Mouse (Mus musculus) hindbrain, embryonic 15.5 days (tissue): ENCODE results near the gene Mum1. TPM values are rescaled to one million over a fixed set of nuclear protein-coding genes. Genes with fewer than 3 reads are reported as not detected.
A peak's percentile ranks its signal among the peaks of the same experiment; 100 is the strongest.

Experiments used
- ATAC-seq: fragments of 200-750 bp; cut with Nextera tagmentation; 2 replicates; pipeline ENCODE4 v1.8.0; 2017; ENCODE audit warnings: low read depth, moderate number of reproducible peaks, moderate TSS enrichment; ENCODE audit not compliant: low FRiP score
- H3K27ac ChIP-seq: fragments of 300-500 bp; sonication (generic); replicated peaks from 2 replicates; pipeline ENCODE4 v1.5.1; 2015; ENCODE audit warnings: mild to moderate bottlenecking, inconsistent platforms
- H3K27me3 ChIP-seq: fragments of 300-500 bp; sonication (generic); 2 replicates; pipeline ENCODE4 v1.6.1; 2015; ENCODE audit warnings: control low read depth, inconsistent platforms
- H3K36me3 ChIP-seq: fragments of 300-500 bp; sonication (generic); 2 replicates; pipeline ENCODE4 v1.6.1; 2015; ENCODE audit warnings: control low read depth, inconsistent platforms
- H3K4me1 ChIP-seq: fragments of 300-500 bp; sonication (generic); replicated peaks from 2 replicates; pipeline ENCODE4 v1.6.1; 2015; ENCODE audit warnings: control low read depth, inconsistent platforms
- H3K4me2 ChIP-seq: fragments of 300-500 bp; sonication (generic); 2 replicates; pipeline ENCODE4 v1.6.1; 2015; ENCODE audit warnings: moderate library complexity, mild to moderate bottlenecking, inconsistent platforms
- H3K4me3 ChIP-seq: fragments of 300-500 bp; sonication (generic); 2 replicates; pipeline ENCODE4 v1.5.1; 2015; ENCODE audit warnings: mild to moderate bottlenecking, inconsistent platforms
- H3K9ac ChIP-seq: fragments of 300-500 bp; sonication (generic); 2 replicates; pipeline ENCODE4 v1.6.1; 2015; ENCODE audit warnings: inconsistent platforms
- H3K9me3 ChIP-seq: fragments of 300-500 bp; sonication (generic); 2 replicates; pipeline ENCODE4 v1.6.1; 2016; ENCODE audit warnings: control low read depth, inconsistent platforms
- WGBS: fragments of 180-500 bp; shearing (Covaris S2); methylation state at CpG from one replicate; pipeline ENCODE4 v1.1.7; 2015; 5-methylcytosine and 5-hydroxymethylcytosine counted together
- polyA plus RNA-seq: library from polyadenylated mRNA; unstranded; fragments of >200 nt; fragmentation: Nextera tagmentation; extraction: Ambion mirVana; gene quantifications from 2 replicates; pipeline ENCODE4 v1.2.1, GENCODE M21; 2015

The Mum1 gene
- polyA plus RNA-seq, 1 experiment from 2014 or later: 38.6 TPM

DNA sequence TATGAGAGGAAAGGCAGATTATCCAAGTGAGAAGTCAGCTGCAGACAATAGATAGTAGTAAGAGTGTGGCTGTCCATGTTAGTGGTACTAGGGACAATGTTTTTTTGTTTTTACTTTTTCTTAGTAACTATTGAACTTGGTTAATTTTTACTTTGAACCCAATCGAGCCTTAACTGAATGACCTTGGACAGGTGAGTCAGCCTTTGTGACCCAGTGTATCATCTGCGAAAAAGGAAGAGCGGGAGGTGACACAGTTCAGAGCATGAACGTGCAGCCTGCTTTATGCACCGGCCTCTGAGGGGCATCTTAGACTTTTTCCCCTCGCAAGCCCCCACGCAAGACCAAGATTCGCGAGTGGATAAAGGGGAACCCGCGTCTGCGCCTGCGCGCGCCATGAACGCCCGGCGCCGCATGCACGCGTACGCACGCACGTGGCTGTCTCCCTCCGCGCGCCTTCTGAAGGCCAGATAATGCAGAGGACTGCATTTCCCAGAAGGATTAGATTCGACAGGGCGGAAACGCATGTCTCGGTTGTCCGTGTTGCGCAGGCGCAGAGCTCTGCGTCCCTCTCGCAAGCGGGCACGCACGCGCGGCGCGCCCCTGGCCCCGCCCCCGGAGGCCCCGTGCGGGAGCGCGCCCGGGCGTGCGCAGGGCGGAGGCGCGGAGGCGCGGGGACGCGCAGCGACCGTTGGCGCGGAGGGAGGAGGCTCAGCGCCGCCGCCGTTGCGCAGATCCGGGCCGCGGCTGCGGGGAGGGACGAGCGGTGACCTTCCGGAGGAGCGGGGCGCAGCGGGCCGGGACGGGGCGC, 38.3 kb downstream of the Mum1 start:
- Histone ChIP-seq H3K36me3 (0 out of 2 replicates have a peak, but pooled peaks cover 3% of the 10 kb centered on the region), H3K9me3 (no peaks in the 10 kb centered on the region), H3K27ac (peak overlapping the region; percentile 88), H3K4me3 (peak overlapping the region; percentile 96), H3K4me1 (peaks cover 74% of the 10 kb centered on the region), H3K9ac (peak overlapping the region; percentile 99), H3K4me2 (peak overlapping the region; percentile 85), H3K27me3 (no peaks in the 10 kb centered on the region)
- WGBS: 2% methylated on average over 60 of the region's 81 CpGs
- peak; percentile 81 for ATAC-seq

DNA sequence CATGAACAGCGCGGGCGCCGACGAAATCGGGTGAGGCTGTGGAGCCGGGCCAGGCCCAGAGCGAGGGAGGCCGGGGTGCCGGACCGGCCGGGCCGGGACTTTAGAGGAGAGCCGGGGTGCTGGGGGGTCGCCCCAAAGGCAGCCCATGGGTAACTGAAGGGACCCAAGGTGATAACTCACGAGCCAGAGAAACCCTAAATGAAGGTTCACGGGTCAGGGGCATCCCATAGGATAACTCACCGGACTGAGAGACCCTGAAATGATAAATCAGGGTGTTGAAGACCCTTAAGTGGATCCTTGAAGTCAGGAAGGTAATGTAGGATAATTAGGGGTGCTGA, 38.9 kb downstream of the Mum1 start:
- no peak; the same call in 1 of the 2 replicates for ATAC-seq
- H3K9ac ChIP-seq: peak overlapping the region; percentile 99
- peaks cover 72% of the 10 kb centered on the region for H3K4me1 ChIP-seq
- H3K9me3 ChIP-seq: no peaks in the 10 kb centered on the region
- under 1% methylated on average over 18 of the region's 18 CpGs for WGBS
- H3K4me3 ChIP-seq: peak overlapping the region; percentile 96
- 0 out of 2 replicates have a peak, but pooled peaks cover 3% of the 10 kb centered on the region for H3K36me3 ChIP-seq
- H3K27me3 ChIP-seq: no peaks in the 10 kb centered on the region
- H3K27ac ChIP-seq: peak overlapping the region; percentile 88
- peak overlapping the region; percentile 85 for H3K4me2 ChIP-seq

- 95% methylated on average over 2 of the region's 2 CpGs for WGBS
- Histone ChIP-seq H3K4me2 (no peak overlapping the region), H3K9ac (no peak overlapping the region), H3K27me3 (no peaks in the 10 kb centered on the region), H3K27ac (0 out of 2 replicates have a peak overlapping the region, but pooled peaks have one; percentile 30), H3K36me3 (0 out of 2 replicates have a peak, but pooled peaks cover 6% of the 10 kb centered on the region), H3K4me3 (no peak overlapping the region), H3K9me3 (no peaks in the 10 kb centered on the region), H3K4me1 (peaks cover 68% of the 10 kb centered on the region)
- ATAC-seq: no peak
Observed at GRCm38 (mm10) chr10:80270099-80270498, 43.9 kb downstream of the Mum1 start.

DNA sequence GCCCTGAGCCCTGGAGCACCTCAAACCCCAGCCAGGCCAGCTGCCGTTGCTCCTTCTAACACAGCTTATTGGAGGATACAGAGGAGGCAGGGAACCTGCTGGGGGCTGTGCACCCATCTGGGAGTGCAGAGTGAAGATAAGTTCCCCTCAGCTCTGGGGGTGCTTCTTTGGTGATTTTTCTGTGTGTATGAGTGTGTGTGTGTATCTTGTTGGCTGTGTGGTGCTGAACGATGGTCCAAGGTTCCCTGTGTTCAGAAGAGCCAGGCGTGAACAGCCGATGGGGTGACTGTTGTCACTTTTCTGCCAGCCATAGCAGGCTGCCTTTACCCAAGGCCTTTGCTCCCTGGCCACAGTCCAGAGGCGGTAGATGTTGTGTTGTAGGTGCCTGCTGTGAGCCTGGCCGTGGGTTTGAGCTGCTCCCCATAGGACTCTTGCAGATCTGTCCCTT, 44.5 kb downstream of the Mum1 start:
- no peak overlapping the region for H3K4me2 ChIP-seq
- H3K36me3 ChIP-seq: 0 out of 2 replicates have a peak, but pooled peaks cover 6% of the 10 kb centered on the region
- H3K27me3 ChIP-seq: no peaks in the 10 kb centered on the region
- no peak for ATAC-seq
- H3K9ac ChIP-seq: no peak overlapping the region
- peaks cover 63% of the 10 kb centered on the region for H3K4me1 ChIP-seq
- H3K4me3 ChIP-seq: no peak overlapping the region
- H3K9me3 ChIP-seq: no peaks in the 10 kb centered on the region
- H3K27ac ChIP-seq: 0 out of 2 replicates have a peak overlapping the region, but pooled peaks have one; percentile 30
- WGBS: 72% methylated on average over 6 of the region's 6 CpGs

GRCm38 (mm10) chr10:80271186-80271843, 45.1 kb downstream of the Mum1 start:
- WGBS: 84% methylated on average over 5 of the region's 5 CpGs
- peaks cover 10% of the 10 kb centered on the region; the same call in 1 of the 2 replicates for H3K36me3 ChIP-seq
- no peak overlapping the region for H3K4me3 ChIP-seq
- H3K27ac ChIP-seq: no peak overlapping the region
- H3K9me3 ChIP-seq: no peaks in the 10 kb centered on the region
- peaks cover 58% of the 10 kb centered on the region for H3K4me1 ChIP-seq
- no peak for ATAC-seq
- H3K9ac ChIP-seq: no peak overlapping the region
- no peak overlapping the region for H3K4me2 ChIP-seq
- no peaks in the 10 kb centered on the region for H3K27me3 ChIP-seq

DNA sequence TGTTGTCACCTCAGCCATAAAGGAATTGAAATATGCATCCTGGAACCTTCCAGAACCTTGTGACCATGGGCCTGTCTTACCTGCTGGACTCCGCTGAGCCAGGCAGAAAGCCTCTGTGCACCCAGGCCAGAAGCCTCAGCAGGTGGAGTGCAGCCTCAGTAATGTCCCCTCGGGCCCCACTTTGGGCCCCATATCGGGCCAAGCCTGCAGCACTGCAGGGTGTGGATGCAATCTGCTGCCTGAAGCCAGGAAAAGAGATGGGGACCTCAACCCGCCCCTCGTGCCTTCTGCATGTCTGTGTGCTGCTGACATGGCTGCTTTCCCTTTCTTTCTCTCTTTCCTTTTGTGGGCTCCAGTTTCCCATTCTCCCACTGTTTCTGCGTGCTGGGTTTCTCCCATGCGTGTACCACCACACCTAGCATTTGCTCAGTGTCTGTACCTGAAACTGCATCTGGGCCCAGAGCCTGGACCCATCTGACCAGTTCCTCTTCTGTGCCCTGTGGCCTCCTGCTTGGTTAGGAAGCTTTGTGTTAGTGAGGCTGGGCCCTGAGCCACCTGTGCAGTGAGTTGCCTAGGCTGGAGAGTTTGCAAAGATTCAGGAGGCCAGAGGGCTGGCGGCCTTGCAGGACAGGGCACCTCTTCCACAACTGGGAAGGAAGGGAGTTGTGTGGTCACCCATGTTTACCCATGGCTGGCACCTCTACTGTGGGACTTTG, 45.8 kb downstream of the Mum1 start:
- no peaks in the 10 kb centered on the region for H3K9me3 ChIP-seq
- no peak overlapping the region for H3K9ac ChIP-seq
- H3K4me1 ChIP-seq: peaks cover 51% of the 10 kb centered on the region
- H3K4me3 ChIP-seq: no peak overlapping the region
- H3K4me2 ChIP-seq: no peak overlapping the region
- ATAC-seq: no peak
- WGBS: 88% methylated on average over 8 of the region's 8 CpGs
- no peak overlapping the region for H3K27ac ChIP-seq
- no peaks in the 10 kb centered on the region for H3K27me3 ChIP-seq
- peaks cover 15% of the 10 kb centered on the region; the same call in 1 of the 2 replicates for H3K36me3 ChIP-seq

GRCm38 (mm10) chr10:80273847-80274246, 47.6 kb downstream of the Mum1 start:
- Histone ChIP-seq H3K27me3 (no peaks in the 10 kb centered on the region), H3K4me2 (no peak overlapping the region), H3K9ac (no peak overlapping the region), H3K9me3 (no peaks in the 10 kb centered on the region), H3K4me3 (no peak overlapping the region), H3K27ac (no peak overlapping the region), H3K36me3 (peaks cover 30% of the 10 kb centered on the region), H3K4me1 (peaks cover 32% of the 10 kb centered on the region)
- no peak for ATAC-seq
- WGBS: 92% methylated on average over 3 of the region's 3 CpGs

GRCm38 (mm10) chr10:80276238-80276637, 50.0 kb downstream of the Mum1 start:
- no peaks in the 10 kb centered on the region for H3K27me3 ChIP-seq
- WGBS: 88% methylated on average over 5 of the region's 5 CpGs
- H3K4me1 ChIP-seq: peaks cover 13% of the 10 kb centered on the region; the same call in 1 of the 2 replicates
- H3K36me3 ChIP-seq: peaks cover 52% of the 10 kb centered on the region
- H3K27ac ChIP-seq: no peak overlapping the region
- no peaks in the 10 kb centered on the region for H3K9me3 ChIP-seq
- no peak for ATAC-seq
- no peak overlapping the region for H3K4me2 ChIP-seq
- no peak overlapping the region for H3K9ac ChIP-seq
- no peak overlapping the region for H3K4me3 ChIP-seq

DNA sequence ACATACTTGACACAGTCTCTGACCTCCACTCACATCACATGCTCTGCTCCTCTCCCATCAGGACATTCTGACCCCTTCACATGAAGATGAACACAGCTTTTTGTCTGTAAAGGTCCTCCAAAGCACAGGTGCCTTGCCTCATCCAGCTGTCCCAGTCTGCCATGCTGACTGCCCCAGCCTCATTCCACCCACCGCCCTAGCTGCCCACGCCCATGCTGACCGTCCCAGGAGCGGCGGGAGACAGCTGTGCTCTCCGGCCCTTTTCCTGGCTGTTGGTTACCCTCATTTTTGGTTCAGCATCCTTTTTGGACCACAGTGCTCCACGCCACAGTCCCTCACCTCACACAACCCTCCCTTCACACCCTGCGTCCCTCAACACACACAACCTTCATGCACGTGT, 52.2 kb downstream of the Mum1 start:
- Histone ChIP-seq H3K9ac (no peak overlapping the region), H3K4me3 (no peak overlapping the region), H3K9me3 (no peaks in the 10 kb centered on the region), H3K4me2 (no peak overlapping the region), H3K27ac (no peak overlapping the region), H3K27me3 (no peaks in the 10 kb centered on the region), H3K4me1 (0 out of 2 replicates have a peak, but pooled peaks cover 3% of the 10 kb centered on the region), H3K36me3 (peaks cover 57% of the 10 kb centered on the region)
- no peak for ATAC-seq
- 92% methylated on average over 9 of the region's 9 CpGs for WGBS

- Histone ChIP-seq H3K27me3 (no peaks in the 10 kb centered on the region), H3K9ac (no peak overlapping the region), H3K4me2 (no peak overlapping the region), H3K4me3 (no peak overlapping the region), H3K9me3 (no peaks in the 10 kb centered on the region), H3K27ac (no peak overlapping the region), H3K36me3 (peaks cover 66% of the 10 kb centered on the region), H3K4me1 (0 out of 2 replicates have a peak, but pooled peaks cover 3% of the 10 kb centered on the region)
- 96% methylated on average over 12 of the region's 12 CpGs for WGBS
- ATAC-seq: no peak
Observed at GRCm38 (mm10) chr10:80279273-80279672, 53.0 kb downstream of the Mum1 start.

DNA sequence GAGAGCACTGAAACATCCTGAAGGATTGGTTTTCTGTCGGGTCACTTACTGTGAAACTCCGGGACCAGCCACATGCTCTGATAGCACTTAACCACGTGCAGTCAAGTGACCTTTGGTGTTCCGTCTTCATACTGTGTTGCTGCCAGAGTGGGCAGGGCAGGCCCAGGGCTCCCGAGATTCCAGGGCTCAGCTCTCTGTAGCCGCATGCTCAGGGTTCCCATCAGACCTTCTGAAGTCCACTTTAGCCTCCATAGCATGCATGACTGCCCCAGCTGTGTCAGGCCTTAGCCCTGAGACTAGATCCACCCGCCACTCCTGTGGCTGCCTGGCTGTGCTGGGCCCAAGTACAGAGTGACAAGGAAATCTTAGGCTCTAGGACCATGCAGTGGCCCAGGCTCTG, 55.1 kb downstream of the Mum1 start:
- Histone ChIP-seq H3K27ac (no peak overlapping the region), H3K4me2 (no peak overlapping the region), H3K4me3 (no peak overlapping the region), H3K4me1 (0 out of 2 replicates have a peak, but pooled peaks cover 3% of the 10 kb centered on the region), H3K9me3 (no peaks in the 10 kb centered on the region), H3K36me3 (peaks cover 77% of the 10 kb centered on the region), H3K27me3 (no peaks in the 10 kb centered on the region), H3K9ac (no peak overlapping the region)
- no peak for ATAC-seq
- 88% methylated on average over 7 of the region's 7 CpGs for WGBS
